Mouse (Mus musculus) megakaryocyte-erythroid progenitor cell, adult 5 weeks (primary cell): ENCODE results near the gene Ptprcap. TPM values are rescaled to one million over a fixed set of nuclear protein-coding genes. Genes with fewer than 3 reads are reported as not detected.

Experiments
- polyA plus RNA-seq: library from polyadenylated mRNA; stranded (reverse); fragments of >175 nt; gene quantifications from 2 replicates; pipeline ENCODE4 v1.2.3, GENCODE M21; 2012

Gene Ptprcap
- 508 and 717 TPM in 2 replicates for polyA plus RNA-seq

GRCm38 (mm10) chr19:4153232-4153654, at the start of gene Ptprcap:
Gene Ptprcap (plus strand): TSS chr19:4153604.

GRCm38 (mm10) chr19:4125741-4126696, 27.4 kb upstream of the Ptprcap start, which contains the start of gene Aip:
Gene Aip (minus strand): TSS chr19:4125858.

GRCm38 (mm10) chr19:4139446-4139845, 14.0 kb upstream of the Ptprcap start, which contains the start of gene Gpr152:
Gene Gpr152 (plus strand): TSS chr19:4139787.

GRCm38 (mm10) chr19:4143759-4144268, 9.6 kb upstream of the Ptprcap start, which contains the start of gene Cabp4:
Gene Cabp4 (minus strand): TSS chr19:4144033.

GRCm38 (mm10) chr19:4148491-4148806, 5.0 kb upstream of the Ptprcap start, which contains the start of gene Coro1b:
Gene Coro1b (plus strand): TSS chr19:4148619.

GRCm38 (mm10) chr19:4162646-4163542, 9.5 kb downstream of the Ptprcap start, which contains the start of gene Rps6kb2:
Gene Rps6kb2 (minus strand): TSS chr19:4163354.

GRCm38 (mm10) chr19:4175368-4175947, 22.1 kb downstream of the Ptprcap start, which contains the start of gene Carns1:
Gene Carns1 (minus strand): TSS chr19:4175479.

GRCm38 (mm10) chr19:4190831-4191334, 37.5 kb downstream of the Ptprcap start, which contains the start of gene Tbc1d10c:
Gene Tbc1d10c (minus strand): TSS chr19:4191284.

GRCm38 (mm10) chr19:4191528-4192250, 38.3 kb downstream of the Ptprcap start, which contains the start of gene Ppp1ca:
Gene Ppp1ca (plus strand): TSS chr19:4192065.

GRCm38 (mm10) chr19:4201291-4201909, 48.0 kb downstream of the Ptprcap start, which contains the start of gene Rad9a:
Gene Rad9a (minus strand): TSS chr19:4201662.

Other genes with a start within 250 kb of the Ptprcap start
- 247 and 284 TPM in 2 replicates for gene Tcirg1, start 246.5 kb upstream of the Ptprcap start, polyA plus RNA-seq
- 133 and 144 TPM in 2 replicates for gene Ndufs8, start 240.8 kb upstream of the Ptprcap start, polyA plus RNA-seq
- 5.0 and 8.2 TPM in 2 replicates for gene Aldh3b1, start 223.8 kb upstream of the Ptprcap start, polyA plus RNA-seq
- gene Unc93b1, start 218.4 kb upstream of the Ptprcap start, polyA plus RNA-seq = 182 and 302 TPM in 2 replicates
- 0.06 and 0.10 TPM in 2 replicates for gene Aldh3b3, start 195.0 kb upstream of the Ptprcap start, polyA plus RNA-seq
- 0.24 TPM in 1 of 2 replicates, not detected in the other for gene Aldh3b2, start 181.3 kb upstream of the Ptprcap start, polyA plus RNA-seq
- 7.7 and 8.3 TPM in 2 replicates for gene Acy3, start 167.0 kb upstream of the Ptprcap start, polyA plus RNA-seq
- not detected in 2 replicates for gene Tbx10, start 160.9 kb upstream of the Ptprcap start, polyA plus RNA-seq
- gene Nudt8, start 153.0 kb upstream of the Ptprcap start, polyA plus RNA-seq = 14.7 and 18.3 TPM in 2 replicates
- 4.1 and 6.3 TPM in 2 replicates for gene Gm49405, start 153.0 kb upstream of the Ptprcap start, polyA plus RNA-seq
- gene Doc2g, start 150.3 kb upstream of the Ptprcap start, polyA plus RNA-seq = 10.4 and 16.4 TPM in 2 replicates
- gene Ndufv1, start 140.8 kb upstream of the Ptprcap start, polyA plus RNA-seq = 247 and 250 TPM in 2 replicates
- 122 and 136 TPM in 2 replicates for gene Gstp1, start 115.6 kb upstream of the Ptprcap start, polyA plus RNA-seq
- gene Gstp2, start 107.6 kb upstream of the Ptprcap start, polyA plus RNA-seq = 1.7 TPM in 1 of 2 replicates, not detected in the other
- gene Gstp3, start 94.0 kb upstream of the Ptprcap start, polyA plus RNA-seq = 0.79 and 1.2 TPM in 2 replicates
- gene Cabp2, start 72.0 kb upstream of the Ptprcap start, polyA plus RNA-seq = not detected in 2 replicates
- gene Cdk2ap2, start 56.4 kb upstream of the Ptprcap start, polyA plus RNA-seq = 126 and 175 TPM in 2 replicates
- 67.2 and 92.9 TPM in 2 replicates for gene Pitpnm1, start 53.6 kb upstream of the Ptprcap start, polyA plus RNA-seq
- 114 and 132 TPM in 2 replicates for gene Aip, start 27.7 kb upstream of the Ptprcap start, polyA plus RNA-seq
- gene Gpr152, start 13.8 kb upstream of the Ptprcap start, polyA plus RNA-seq = 0.03 TPM in 1 of 2 replicates, not detected in the other
- gene Cabp4, start 9.6 kb upstream of the Ptprcap start, polyA plus RNA-seq = 0.14 and 0.15 TPM in 2 replicates
- gene Coro1b, start 5.0 kb upstream of the Ptprcap start, polyA plus RNA-seq = 166 and 202 TPM in 2 replicates
- gene Rps6kb2, start 9.8 kb downstream of the Ptprcap start, polyA plus RNA-seq = 88.1 and 93.8 TPM in 2 replicates
- 5.7 and 6.3 TPM in 2 replicates for gene Carns1, start 21.9 kb downstream of the Ptprcap start, polyA plus RNA-seq
- 58.6 and 71.5 TPM in 2 replicates for gene Tbc1d10c, start 37.7 kb downstream of the Ptprcap start, polyA plus RNA-seq
- gene Ppp1ca, start 38.5 kb downstream of the Ptprcap start, polyA plus RNA-seq = 614 and 638 TPM in 2 replicates
- 27.8 and 31.6 TPM in 2 replicates for gene Rad9a, start 48.1 kb downstream of the Ptprcap start, polyA plus RNA-seq
- gene Clcf1, start 60.6 kb downstream of the Ptprcap start, polyA plus RNA-seq = 12.5 and 17.5 TPM in 2 replicates
- gene AC109138.7, start 60.8 kb downstream of the Ptprcap start, polyA plus RNA-seq = 33.8 and 36.5 TPM in 2 replicates
- gene Pold4, start 78.3 kb downstream of the Ptprcap start, polyA plus RNA-seq = 38.1 and 42.7 TPM in 2 replicates
- 30.3 and 41.9 TPM in 2 replicates for gene Ssh3, start 115.6 kb downstream of the Ptprcap start, polyA plus RNA-seq
- 10.8 and 11.6 TPM in 2 replicates for gene Ankrd13d, start 129.5 kb downstream of the Ptprcap start, polyA plus RNA-seq
- 941 and 1,009 TPM in 2 replicates for gene Grk2, start 152.6 kb downstream of the Ptprcap start, polyA plus RNA-seq
- 50.0 and 66.2 TPM in 2 replicates for gene Kdm2a, start 244.7 kb downstream of the Ptprcap start, polyA plus RNA-seq